Mouse (Mus musculus) cerebellum, postnatal 4 days (tissue): ENCODE measurements around the gene Olfr746.

Experiments used
- DNase-seq, 2 experiments: peaks; one replicate each; pipeline ENCODE4 v3.0.0; 2022; ENCODE audit warnings: low spot score in 2 of 2, mixed read lengths in 1 of 2

Olfr746 gene

GRCm38 (mm10) chr14:50646783-50647182 lies at the start of gene Olfr746:
Gene Olfr746 (plus strand): TSS chr14:50647083.
- no peak for DNase-seq

- no peak for DNase-seq
Measured at GRCm38 (mm10) chr14:50614579-50614978, 32.3 kb upstream of the Olfr746 start, which contains the start of gene Olfr744. Gene Olfr744 (plus strand): TSS chr14:50614879.

GRCm38 (mm10) chr14:50639088-50639487 lies 7.8 kb upstream of the Olfr746 start, which contains the start of gene Olfr745:
Gene Olfr745 (plus strand): TSS chr14:50639388.
- no peak for DNase-seq

- DNase-seq: no peak
Measured at GRCm38 (mm10) chr14:50693106-50693505, 46.2 kb downstream of the Olfr746 start, which contains the start of gene Olfr747. Gene Olfr747 (minus strand): TSS chr14:50693206.
